Mouse (Mus musculus) stomach, postnatal 0 days (tissue): Measurements from ENCODE around the gene Gas6. TPM values are rescaled to one million over a fixed set of nuclear protein-coding genes. Genes with fewer than 3 reads are reported as not detected.

Experiments
- ATAC-seq: fragments of 200-750 bp; cut with Nextera tagmentation; 2 replicates; pipeline ENCODE4 v1.8.0; 2017; ENCODE audit not compliant: low FRiP score, low TSS enrichment
- DNase-seq: peaks from one replicate; pipeline ENCODE4 v3.0.0-alpha.2; 2016; ENCODE audit warnings: low spot score
- H3K27ac ChIP-seq: fragments of 300-500 bp; sonication (generic); replicated peaks from 2 replicates; pipeline ENCODE4 v1.5.1; 2014; ENCODE audit warnings: mild to moderate bottlenecking, control low read depth
- H3K27me3 ChIP-seq: fragments of 300-500 bp; sonication (generic); 2 replicates; pipeline ENCODE4 v1.6.1; 2014; ENCODE audit warnings: low read length; ENCODE audit not compliant: control insufficient read depth, insufficient read depth
- H3K36me3 ChIP-seq: fragments of 300-500 bp; sonication (generic); 2 replicates; pipeline ENCODE4 v1.6.1; 2014; ENCODE audit warnings: low read length, mixed read lengths; ENCODE audit not compliant: control insufficient read depth, insufficient read depth
- H3K4me1 ChIP-seq: fragments of 300-500 bp; sonication (generic); replicated peaks from 2 replicates; pipeline ENCODE4 v1.6.1; 2014; ENCODE audit warnings: antibody characterized with exemption; ENCODE audit not compliant: control insufficient read depth, insufficient read depth
- H3K4me2 ChIP-seq: fragments of 300-500 bp; sonication (generic); replicated peaks from 2 replicates; pipeline ENCODE4 v1.6.1; 2014; ENCODE audit warnings: low read depth, mild to moderate bottlenecking, control low read depth, moderate library complexity
- H3K4me3 ChIP-seq: fragments of 300-500 bp; sonication (generic); 2 replicates; pipeline ENCODE4 v1.5.1; 2014; ENCODE audit warnings: low read depth, low read length, control low read depth
- H3K9ac ChIP-seq: fragments of 300-500 bp; sonication (generic); 2 replicates; pipeline ENCODE4 v1.6.1; 2014; ENCODE audit warnings: mild to moderate bottlenecking, low read length, control low read depth, mixed read lengths
- H3K9me3 ChIP-seq: fragments of 300-500 bp; sonication (generic); 2 replicates; pipeline ENCODE4 v1.6.1; 2016; ENCODE audit warnings: low read length; ENCODE audit not compliant: control insufficient read depth
- CTCF ChIP-seq: IDR thresholded peaks from 2 replicates; pipeline ENCODE4 v1.5.1; 2016; ENCODE audit warnings: antibody characterized with exemption, low read depth, mild to moderate bottlenecking, moderate library complexity
- EP300 ChIP-seq: optimal IDR thresholded peaks from 2 replicates; pipeline ENCODE3; 2016; ENCODE audit warnings: antibody characterized with exemption
- WGBS: fragments of 180-500 bp; shearing (Covaris S2); extraction: QIAGEN DNeasy Blood & Tissue Kit; methylation state at CpG from one replicate; pipeline ENCODE4 v1.1.7; 2014; 5-methylcytosine and 5-hydroxymethylcytosine counted together
- polyA plus RNA-seq: library from polyadenylated mRNA; unstranded; fragments of >200 nt; fragmentation: Nextera tagmentation; extraction: Ambion mirVana; gene quantifications from 2 replicates; pipeline ENCODE4 v1.2.1, GENCODE M21; 2015

The Gas6 gene
- polyA plus RNA-seq, 1 experiment from 2014 or later, result 197 TPM

- Histone ChIP-seq H3K9ac (no peak overlapping the region), H3K36me3 (no peaks in the 10 kb centered on the region), H3K4me1 (no peaks in the 10 kb centered on the region), H3K27me3 (no peaks in the 10 kb centered on the region), H3K4me2 (no peak overlapping the region), H3K4me3 (no peak overlapping the region), H3K9me3 (no peaks in the 10 kb centered on the region), H3K27ac (no peak overlapping the region)
- 60% methylated on average over 6 of the region's 6 CpGs for WGBS
- TF ChIP-seq EP300 (no peak), CTCF (no peak)
- ATAC-seq (no peak), DNase-seq (no peak)
Measured at GRCm38 (mm10) chr8:13427351-13427750, 66.9 kb downstream of the Gas6 start.

DNA sequence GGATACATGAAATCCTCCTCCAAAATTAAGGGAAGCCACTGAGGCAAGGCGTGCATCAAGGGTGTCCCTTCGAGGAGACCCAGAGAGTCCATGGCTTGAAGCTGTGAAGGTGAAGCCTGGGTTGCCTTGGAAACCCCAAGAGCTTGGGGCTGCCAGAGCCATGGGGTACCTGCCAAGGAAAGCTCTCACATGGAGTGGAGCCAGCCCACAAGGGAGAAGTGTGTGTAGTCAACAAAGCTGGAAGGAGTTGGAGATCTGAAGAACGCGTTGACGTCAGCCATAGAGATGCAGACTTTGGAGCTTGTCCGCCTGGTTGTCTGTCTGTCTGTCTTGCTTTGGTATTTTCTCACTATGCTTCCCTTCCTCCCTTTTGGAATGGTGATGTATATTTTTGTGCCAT lies 73.3 kb downstream of the Gas6 start:
- H3K4me1 ChIP-seq, result no peaks in the 10 kb centered on the region
- H3K27me3 ChIP-seq, result no peaks in the 10 kb centered on the region
- ATAC-seq (no peak), DNase-seq (no peak)
- TF ChIP-seq CTCF, result no peak
- H3K4me3 ChIP-seq, result no peak overlapping the region
- no peak overlapping the region for H3K9ac ChIP-seq
- no peak overlapping the region for H3K27ac ChIP-seq
- H3K4me2 ChIP-seq, result no peak overlapping the region
- no peaks in the 10 kb centered on the region for H3K36me3 ChIP-seq
- no peaks in the 10 kb centered on the region for H3K9me3 ChIP-seq
- 82% methylated on average over 6 of the region's 6 CpGs for WGBS

- DNase-seq (no peak), ATAC-seq (no peak)
- 68% methylated on average over 2 of the region's 2 CpGs for WGBS
- no peak overlapping the region for H3K9ac ChIP-seq
- no peaks in the 10 kb centered on the region for H3K4me1 ChIP-seq
- H3K4me2 ChIP-seq, result no peak overlapping the region
- no peaks in the 10 kb centered on the region for H3K9me3 ChIP-seq
- no peak overlapping the region for H3K27ac ChIP-seq
- no peak overlapping the region for H3K4me3 ChIP-seq
- H3K27me3 ChIP-seq, result no peaks in the 10 kb centered on the region
- H3K36me3 ChIP-seq, result no peaks in the 10 kb centered on the region
- TF ChIP-seq EP300, result no peak
Measured at GRCm38 (mm10) chr8:13419111-13419639, 75.1 kb downstream of the Gas6 start.

DNA sequence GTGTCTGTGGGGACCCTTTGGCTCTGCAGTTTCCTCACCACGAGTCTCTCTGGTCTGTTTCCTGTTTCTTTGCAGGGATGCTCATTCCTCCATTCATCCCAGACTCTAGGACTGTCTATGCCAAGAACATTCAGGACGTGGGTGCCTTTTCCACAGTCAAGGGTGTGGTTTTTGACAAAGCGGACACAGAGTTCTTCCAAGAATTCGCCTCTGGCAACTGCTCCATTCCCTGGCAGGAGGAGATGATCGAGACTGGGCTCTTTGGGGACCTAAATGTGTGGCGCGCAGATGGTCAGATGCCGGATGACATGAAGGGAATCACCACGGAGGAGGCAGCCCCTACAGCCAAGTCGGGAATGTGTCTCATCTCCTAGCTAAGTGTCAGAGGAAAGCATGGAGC lies 78.4 kb downstream of the Gas6 start:
- DNase-seq (no peak), ATAC-seq (no peak)
- TF ChIP-seq CTCF (no peak), EP300 (no peak)
- no peaks in the 10 kb centered on the region for H3K4me1 ChIP-seq
- H3K27me3 ChIP-seq, result no peaks in the 10 kb centered on the region
- WGBS, result 70% methylated on average over 10 of the region's 10 CpGs
- no peak overlapping the region for H3K9ac ChIP-seq
- no peak overlapping the region for H3K4me2 ChIP-seq
- H3K4me3 ChIP-seq, result no peak overlapping the region
- H3K27ac ChIP-seq, result no peak overlapping the region
- H3K36me3 ChIP-seq, result no peaks in the 10 kb centered on the region
- no peaks in the 10 kb centered on the region for H3K9me3 ChIP-seq

Other genes with a start within 250 kb of the Gas6 start
- gene Adprhl1, start 240.3 kb downstream of the Gas6 start, polyA plus RNA-seq, result 0.42 and 0.50 TPM in 2 replicates
- 9.6 and 9.9 TPM in 2 replicates for gene Dcun1d2, start 206.4 kb downstream of the Gas6 start, polyA plus RNA-seq
- 14.7 and 15.5 TPM in 2 replicates for gene Tmco3, start 206.3 kb downstream of the Gas6 start, polyA plus RNA-seq
- gene Tfdp1, start 155.7 kb downstream of the Gas6 start, polyA plus RNA-seq, result 65.8 and 69.3 TPM in 2 replicates
- gene Atp4b, start 97.7 kb downstream of the Gas6 start, polyA plus RNA-seq, result 776 and 950 TPM in 2 replicates
- gene Grk1, start 89.4 kb downstream of the Gas6 start, polyA plus RNA-seq, result 0.02 TPM in 1 of 2 replicates, not detected in the other
- gene Tmem255b, start 59.3 kb downstream of the Gas6 start, polyA plus RNA-seq, result 5.5 and 6.3 TPM in 2 replicates
- not detected in 2 replicates for gene 1700029H14Rik, start 68.0 kb upstream of the Gas6 start, polyA plus RNA-seq
- 12.0 and 12.4 TPM in 2 replicates for gene Rasa3, start 183.1 kb upstream of the Gas6 start, polyA plus RNA-seq
- gene Cfap97d2, start 211.4 kb upstream of the Gas6 start, polyA plus RNA-seq, result 0.13 and 0.17 TPM in 2 replicates